Mouse (Mus musculus) olfactory bulb, adult 2 months (tissue): Measurements from ENCODE around the gene Chd6.

ENCODE experiments used
- CTCF ChIP-seq: fragments of 200-500 bp; IDR thresholded peaks from 2 replicates; pipeline ENCODE4 v1.5.1; 2012; ENCODE audit warnings: low read depth, mild to moderate bottlenecking, low read length, moderate library complexity; ENCODE audit not compliant: insufficient read depth
- POLR2A ChIP-seq: fragments of 200-500 bp; IDR thresholded peaks from 2 replicates; pipeline ENCODE4 v1.6.1; 2012; ENCODE audit warnings: mild to moderate bottlenecking, low read depth, low read length, moderate library complexity; ENCODE audit not compliant: insufficient read depth

DNA sequence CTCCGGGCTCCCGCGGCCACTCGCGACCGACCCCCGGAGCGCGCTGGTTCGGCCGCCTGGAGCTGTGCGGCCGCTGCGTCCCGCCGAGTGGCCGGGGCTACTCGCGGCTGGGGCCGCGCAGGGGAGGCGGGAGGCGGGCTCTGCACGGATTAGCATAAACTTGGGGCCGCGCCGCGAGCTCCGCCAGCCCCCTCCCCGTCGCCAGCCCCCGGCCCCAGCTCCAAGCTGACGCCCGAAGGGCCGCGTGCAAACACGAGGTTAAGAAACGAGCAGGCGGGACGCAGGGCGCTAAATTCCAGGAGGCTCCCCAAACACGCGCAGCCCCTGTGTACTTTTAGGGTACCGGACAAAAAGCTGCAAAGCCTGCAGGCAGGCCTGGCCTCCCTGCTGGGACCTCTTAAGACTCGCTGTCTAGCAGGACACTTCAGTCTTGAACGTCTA lies 196.6 kb downstream of the Chd6 start, which contains the start of gene Emilin3:
- TF ChIP-seq CTCF = no peak
- TF ChIP-seq POLR2A = no peak
